Mouse (Mus musculus): ENCODE measurements around the gene Sfxn5.

The Sfxn5 gene

GRCm38 (mm10) chr6:85188256-85189110 lies 144.7 kb downstream of the Sfxn5 start:
- peak in 1 of 2 experiments; percentile 38 for DNase-seq

GRCm38 (mm10) chr6:85187340-85188211 lies 145.6 kb downstream of the Sfxn5 start, which contains the start of gene Emx1:
Gene Emx1 (plus strand): TSS chr6:85187438.
- DNase-seq, result peak; percentile 38 to 44

GRCm38 (mm10) chr6:85186744-85187059 lies 146.5 kb downstream of the Sfxn5 start:
- DNase-seq, result no peak

GRCm38 (mm10) chr6:85186033-85186743 lies 147.0 kb downstream of the Sfxn5 start:
- no peak for DNase-seq

- no peak for DNase-seq
Measured at GRCm38 (mm10) chr6:85183951-85184350, 149.3 kb downstream of the Sfxn5 start.

- no peak for DNase-seq
Measured at GRCm38 (mm10) chr6:85180036-85180435, 153.2 kb downstream of the Sfxn5 start.

- DNase-seq, result no peak
Measured at GRCm38 (mm10) chr6:85179569-85179968, 153.7 kb downstream of the Sfxn5 start.

- no peak for DNase-seq
Measured at GRCm38 (mm10) chr6:85165440-85165921, 167.7 kb downstream of the Sfxn5 start.

Data from cerebellum, postnatal 14 days (tissue).